Mouse (Mus musculus) megakaryocyte, embryonic 14.5 days (primary cell): ENCODE data around the gene Rgs7. TPM values are rescaled to one million over a fixed set of nuclear protein-coding genes. Genes with fewer than 3 reads are reported as not detected.

ENCODE experiments used
- H3K27me3 ChIP-seq: replicated peaks from 2 replicates; pipeline ENCODE3; 2012; ENCODE audit warnings: inconsistent platforms
- H3K36me3 ChIP-seq: replicated peaks from 2 replicates; pipeline ENCODE3; 2012; ENCODE audit warnings: low read length, inconsistent platforms, mixed read lengths
- H3K4me1 ChIP-seq: 2 replicates; pipeline ENCODE4 v1.6.1; 2012; ENCODE audit warnings: inconsistent platforms
- H3K4me3 ChIP-seq: replicated peaks from 2 replicates; pipeline ENCODE3; 2012; ENCODE audit warnings: moderate library complexity, mild to moderate bottlenecking, inconsistent platforms
- H3K9me3 ChIP-seq: 2 replicates; pipeline ENCODE4 v1.6.1; 2012; ENCODE audit warnings: inconsistent platforms
- FLI1 ChIP-seq: IDR thresholded peaks from 2 replicates; pipeline ENCODE4 v1.6.1; 2012; ENCODE audit warnings: low read length, inconsistent platforms, mixed read lengths
- GATA1 ChIP-seq: IDR thresholded peaks from 3 replicates; pipeline ENCODE4 v1.6.1; 2012; ENCODE audit warnings: mixed read lengths, low read length, inconsistent platforms, borderline replicate concordance
- polyA plus RNA-seq: library from polyadenylated mRNA; stranded (reverse); fragments of >175 nt; gene quantifications from 2 replicates; pipeline ENCODE4 v1.2.3, GENCODE M21; 2012; ENCODE audit warnings: low replicate concordance; ENCODE audit not compliant: insufficient read depth

Rgs7 gene
- polyA plus RNA-seq, 1 experiment: not detected

- H3K4me1 ChIP-seq: no peaks in the 10 kb centered on the region
- H3K36me3 ChIP-seq: no peaks in the 10 kb centered on the region
- H3K4me3 ChIP-seq: no peak overlapping the region
- no peaks in the 10 kb centered on the region for H3K27me3 ChIP-seq
- no peak for TF ChIP-seq FLI1
- no peak for TF ChIP-seq GATA1
- H3K9me3 ChIP-seq: peaks cover 14% of the 10 kb centered on the region; the same call in 1 of the 2 replicates
Measured at GRCm38 (mm10) chr1:175385581-175386235, 106.6 kb downstream of the Rgs7 start.

GRCm38 (mm10) chr1:175372571-175372970 lies 119.7 kb downstream of the Rgs7 start:
- Histone ChIP-seq H3K27me3 (no peaks in the 10 kb centered on the region), H3K4me3 (no peak overlapping the region), H3K36me3 (no peaks in the 10 kb centered on the region), H3K4me1 (no peaks in the 10 kb centered on the region), H3K9me3 (peaks cover 13% of the 10 kb centered on the region)
- no peak for TF ChIP-seq GATA1
- no peak for TF ChIP-seq FLI1

GRCm38 (mm10) chr1:175368062-175368461 lies 124.2 kb downstream of the Rgs7 start:
- no peak for TF ChIP-seq FLI1
- no peak for TF ChIP-seq GATA1
- Histone ChIP-seq H3K27me3 (no peaks in the 10 kb centered on the region), H3K4me3 (no peak overlapping the region), H3K36me3 (no peaks in the 10 kb centered on the region), H3K4me1 (no peaks in the 10 kb centered on the region), H3K9me3 (peaks cover 13% of the 10 kb centered on the region)

- Histone ChIP-seq H3K9me3 (peaks cover 9% of the 10 kb centered on the region), H3K27me3 (no peaks in the 10 kb centered on the region), H3K4me3 (no peak overlapping the region), H3K36me3 (no peaks in the 10 kb centered on the region), H3K4me1 (no peaks in the 10 kb centered on the region)
- TF ChIP-seq FLI1: no peak
- TF ChIP-seq GATA1: no peak
Measured at GRCm38 (mm10) chr1:175363606-175364005, 128.7 kb downstream of the Rgs7 start.

- TF ChIP-seq GATA1 (no peak), FLI1 (no peak)
- peaks cover 7% of the 10 kb centered on the region for H3K9me3 ChIP-seq
- no peaks in the 10 kb centered on the region for H3K4me1 ChIP-seq
- no peak overlapping the region for H3K4me3 ChIP-seq
- no peaks in the 10 kb centered on the region for H3K27me3 ChIP-seq
- H3K36me3 ChIP-seq: no peaks in the 10 kb centered on the region
Measured at GRCm38 (mm10) chr1:175359411-175360366, 132.6 kb downstream of the Rgs7 start.

GRCm38 (mm10) chr1:175352921-175353320 lies 139.4 kb downstream of the Rgs7 start:
- Histone ChIP-seq H3K36me3 (no peaks in the 10 kb centered on the region), H3K4me1 (no peaks in the 10 kb centered on the region), H3K9me3 (peaks cover 10% of the 10 kb centered on the region; the same call in 1 of the 2 replicates), H3K4me3 (no peak overlapping the region), H3K27me3 (no peaks in the 10 kb centered on the region)
- TF ChIP-seq FLI1: no peak
- no peak for TF ChIP-seq GATA1

- Histone ChIP-seq H3K4me3 (no peak overlapping the region), H3K9me3 (peaks cover 3% of the 10 kb centered on the region; the same call in 1 of the 2 replicates), H3K36me3 (no peaks in the 10 kb centered on the region), H3K4me1 (no peaks in the 10 kb centered on the region), H3K27me3 (no peaks in the 10 kb centered on the region)
- no peak for TF ChIP-seq FLI1
- no peak for TF ChIP-seq GATA1
Measured at GRCm38 (mm10) chr1:175346162-175346561, 146.1 kb downstream of the Rgs7 start.

- Histone ChIP-seq H3K4me1 (no peaks in the 10 kb centered on the region), H3K9me3 (peaks cover 12% of the 10 kb centered on the region; the same call in 1 of the 2 replicates), H3K27me3 (no peaks in the 10 kb centered on the region), H3K36me3 (no peaks in the 10 kb centered on the region), H3K4me3 (no peak overlapping the region)
- no peak for TF ChIP-seq FLI1
- no peak for TF ChIP-seq GATA1
Measured at GRCm38 (mm10) chr1:175336191-175336590, 156.1 kb downstream of the Rgs7 start.

GRCm38 (mm10) chr1:175333041-175333854 lies 159.1 kb downstream of the Rgs7 start:
- Histone ChIP-seq H3K4me3 (no peak overlapping the region), H3K4me1 (no peaks in the 10 kb centered on the region), H3K9me3 (peaks cover 16% of the 10 kb centered on the region; the same call in 1 of the 2 replicates), H3K27me3 (no peaks in the 10 kb centered on the region), H3K36me3 (no peaks in the 10 kb centered on the region)
- TF ChIP-seq FLI1 (no peak), GATA1 (no peak)
